Mouse (Mus musculus): ENCODE measurements at regions not wholly inside any gene's neighbourhood (a gene's known extent, or its start where the extent isn't known, plus 50 kb on each side); places are given as distances from the start of the nearest gene placed in this dataset.

DNA sequence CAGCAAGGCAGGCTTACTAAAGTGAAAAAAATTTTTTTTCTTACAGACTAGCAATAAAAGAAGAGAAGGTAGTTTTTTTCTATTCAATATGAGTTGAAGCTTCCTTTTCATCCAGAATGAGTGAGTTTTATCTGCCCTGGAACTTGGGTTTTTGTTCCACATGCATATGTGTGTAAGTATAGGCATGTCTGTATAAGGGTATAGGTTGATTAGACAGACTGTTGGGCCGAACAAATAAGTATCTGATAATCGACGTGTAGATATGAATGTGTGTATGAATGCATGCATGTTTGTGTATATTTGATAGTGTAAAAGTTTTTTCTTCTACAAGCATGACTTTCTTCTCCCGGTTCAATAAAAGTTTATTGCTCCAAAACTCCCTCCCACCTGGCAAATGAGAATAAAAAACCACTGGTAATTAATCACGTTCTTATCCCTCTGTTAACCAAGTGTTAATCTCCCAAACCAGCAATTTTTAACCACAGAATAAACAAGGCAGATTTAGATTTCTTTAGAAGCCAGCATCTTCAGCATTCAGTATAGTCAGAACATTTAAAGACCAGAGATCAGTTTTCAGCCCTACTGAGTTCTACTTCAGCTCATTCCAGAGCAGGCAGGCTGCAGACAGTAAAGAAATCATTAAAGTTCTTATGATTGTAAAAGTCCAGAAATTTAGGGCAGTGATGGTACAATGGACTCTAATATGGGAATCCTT lies 338.4 kb downstream of the Slitrk6 start:
- DNase-seq (ENCODE audit: extremely low spot score, low read depth, low spot score): no peak

DNA sequence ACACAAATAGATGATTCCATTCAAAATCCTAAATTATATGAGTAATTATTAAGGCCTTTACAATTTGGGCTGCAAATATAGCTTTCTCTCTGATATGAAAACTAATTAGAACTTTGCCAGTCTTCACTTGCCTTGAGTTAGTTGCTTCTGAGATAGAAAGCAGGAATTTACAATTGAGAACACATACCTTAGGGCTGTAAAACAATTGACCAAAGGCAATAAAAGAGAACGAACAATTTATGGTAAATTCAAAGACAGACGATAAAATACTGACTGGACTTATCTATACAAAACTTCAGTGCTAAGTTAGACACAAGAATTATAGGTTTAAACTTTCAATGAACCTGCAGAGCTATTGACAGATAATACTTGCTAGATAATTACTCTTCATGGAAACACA lies 339.5 kb downstream of the Slitrk6 start:
- no peak for DNase-seq (ENCODE audit: extremely low spot score, low read depth, low spot score)

DNA sequence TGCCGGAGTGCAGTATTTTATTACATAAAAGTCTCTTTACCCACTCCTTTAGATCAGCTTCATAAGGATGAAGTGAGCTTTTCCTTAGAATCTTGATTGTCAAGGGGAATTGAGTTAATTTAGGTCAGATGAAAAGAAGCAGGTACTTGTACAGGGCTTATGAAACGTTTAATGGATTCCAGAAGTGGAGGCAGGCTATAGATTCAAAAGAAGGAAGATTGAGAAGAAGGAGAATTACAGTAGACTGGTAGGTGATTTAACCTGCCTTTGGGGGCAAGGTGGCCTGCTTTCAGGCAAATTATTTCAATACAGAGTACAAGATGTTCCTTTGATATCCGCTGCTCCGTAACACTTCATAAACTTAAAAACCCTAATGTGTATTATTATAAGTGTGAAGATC lies 360.6 kb downstream of the Slitrk6 start:
- peak; percentile 64 for DNase-seq (ENCODE audit: extremely low spot score, low read depth, low spot score)

DNA sequence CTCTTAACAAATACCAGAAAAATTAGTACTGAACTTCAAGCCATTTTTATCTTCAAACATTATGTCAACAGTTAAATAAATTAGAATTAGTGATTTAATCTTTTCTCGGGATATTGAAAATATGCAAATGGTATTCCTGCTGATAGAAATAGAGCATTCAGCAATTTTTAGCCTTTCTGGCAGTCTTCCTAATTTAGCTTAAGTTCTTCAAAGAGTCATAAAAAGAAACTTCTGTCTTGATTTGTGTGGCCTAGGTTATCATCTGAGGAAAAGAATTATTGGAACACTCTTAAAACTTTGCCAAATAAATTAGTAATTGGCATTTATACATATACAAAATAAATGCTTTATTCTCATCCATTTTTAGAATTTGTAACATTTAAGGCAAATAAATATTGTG lies 376.5 kb downstream of the Slitrk6 start:
- DNase-seq (ENCODE audit: extremely low spot score, low read depth, low spot score): no peak

All from hindlimb bud, embryonic 11.5 days (tissue).